Mouse (Mus musculus): ENCODE measurements around the gene Ddx20.

Ddx20 gene

DNA sequence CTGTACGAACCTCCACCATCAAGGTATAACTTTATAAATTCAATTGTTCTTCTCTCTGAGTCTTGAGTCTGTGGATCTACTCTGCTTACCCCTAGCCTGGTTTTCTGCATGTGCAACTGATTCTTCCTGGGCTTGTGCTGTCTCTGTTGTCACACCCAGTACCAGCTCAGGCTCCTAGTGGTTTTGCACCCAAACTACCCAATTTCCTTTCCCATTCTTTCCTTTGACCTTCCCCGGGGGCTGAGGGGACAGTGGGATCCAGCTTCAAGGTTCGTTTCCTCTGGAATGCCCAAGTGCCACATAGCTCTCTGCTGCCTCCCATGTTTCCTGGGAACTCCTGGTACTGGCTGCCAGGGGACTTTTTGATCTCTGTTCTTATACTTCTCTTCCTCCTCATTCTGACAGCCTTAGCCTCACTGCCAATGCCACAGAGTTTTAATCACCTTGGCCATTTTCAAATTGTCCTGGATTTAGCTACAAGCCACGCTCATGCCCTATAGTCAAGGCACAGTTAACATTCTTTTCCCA is 20.3 kb downstream of the Ddx20 start:
- DNase-seq (ENCODE audit: low read depth): no peak

DNA sequence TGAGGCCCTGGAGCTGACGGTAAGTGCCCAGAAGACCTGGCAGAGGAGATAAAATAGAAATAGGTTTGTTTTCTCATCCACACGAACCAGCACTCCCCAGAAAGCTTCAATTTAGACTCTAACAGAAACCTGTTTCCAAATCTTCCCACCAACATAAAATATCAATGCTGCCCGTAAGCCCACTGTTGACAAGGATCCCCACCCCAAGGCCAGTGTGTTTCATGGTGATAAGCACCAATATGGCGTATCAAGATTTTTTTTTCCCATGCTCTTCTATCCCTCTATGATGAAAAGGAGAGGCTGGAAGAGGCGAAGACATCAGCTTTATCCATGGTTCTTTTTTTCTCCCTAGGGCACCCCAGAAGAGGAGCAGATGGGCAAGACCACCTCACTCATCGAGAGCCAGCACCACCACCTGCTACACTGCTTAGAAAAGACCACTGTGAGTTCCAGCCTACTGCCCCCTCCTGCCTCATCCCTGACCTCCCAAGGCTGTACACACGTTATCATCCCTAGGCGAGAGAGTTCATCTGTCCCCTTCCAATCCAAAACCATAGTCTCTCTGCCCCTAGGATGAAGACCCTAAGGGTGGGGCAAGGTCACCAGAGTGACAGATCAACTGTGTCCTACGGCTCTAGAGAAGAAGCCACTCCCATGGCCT is 22.1 kb downstream of the Ddx20 start:
- DNase-seq (ENCODE audit: low read depth): no peak

DNA sequence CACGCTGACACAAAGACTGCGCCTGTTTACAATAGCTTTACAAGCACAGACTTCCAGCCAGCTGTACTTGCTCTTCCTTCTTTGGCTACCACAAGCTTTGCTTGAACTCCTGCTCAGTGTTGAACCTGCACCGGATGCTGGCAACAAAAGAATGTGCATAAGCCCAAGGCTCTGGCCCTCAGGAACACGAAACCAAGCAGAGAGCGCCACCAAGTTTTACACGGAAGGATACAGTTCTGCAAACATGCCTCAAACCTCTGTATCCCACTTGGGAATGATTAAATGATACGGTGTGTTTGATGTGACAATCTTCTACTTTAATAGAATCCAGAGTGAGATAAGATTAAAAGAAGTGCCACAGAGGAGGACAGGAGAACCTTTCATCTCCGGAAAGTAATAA is 24.3 kb downstream of the Ddx20 start:
- no peak for DNase-seq (ENCODE audit: low read depth)

GRCm38 (mm10) chr3:105660530-105660929 is 26.8 kb downstream of the Ddx20 start:
- DNase-seq (ENCODE audit: low read depth): no peak

- no peak for DNase-seq (ENCODE audit: low read depth)
These were observed 32.3 kb downstream of the Ddx20 start for GRCm38 (mm10) chr3:105655031-105655585.

GRCm38 (mm10) chr3:105653544-105654380 is 33.6 kb downstream of the Ddx20 start:
- peak; percentile 19 for DNase-seq (ENCODE audit: low read depth)

GRCm38 (mm10) chr3:105648889-105649567 is 38.3 kb downstream of the Ddx20 start:
- DNase-seq (ENCODE audit: low read depth): no peak

DNA sequence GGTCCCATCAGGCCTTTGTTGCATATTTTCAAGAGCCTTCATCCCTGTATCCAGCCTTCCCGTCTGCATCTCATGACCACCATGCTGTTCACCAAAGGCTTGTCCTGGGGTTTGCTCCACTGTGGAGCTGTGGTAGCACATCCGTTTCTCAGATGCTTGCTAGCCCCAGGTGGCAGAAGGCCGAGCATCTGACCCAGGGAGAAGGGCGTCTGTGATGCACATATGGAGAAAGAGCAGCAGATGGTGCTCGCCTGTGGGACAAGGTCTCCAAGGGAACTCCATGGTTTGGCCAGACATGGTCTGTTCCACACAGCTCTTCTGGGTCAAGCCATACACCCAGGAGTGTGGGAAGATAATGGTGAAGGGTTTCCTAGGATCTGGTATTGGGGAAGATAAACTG is 43.8 kb downstream of the Ddx20 start:
- no peak for DNase-seq (ENCODE audit: low read depth)

DNA sequence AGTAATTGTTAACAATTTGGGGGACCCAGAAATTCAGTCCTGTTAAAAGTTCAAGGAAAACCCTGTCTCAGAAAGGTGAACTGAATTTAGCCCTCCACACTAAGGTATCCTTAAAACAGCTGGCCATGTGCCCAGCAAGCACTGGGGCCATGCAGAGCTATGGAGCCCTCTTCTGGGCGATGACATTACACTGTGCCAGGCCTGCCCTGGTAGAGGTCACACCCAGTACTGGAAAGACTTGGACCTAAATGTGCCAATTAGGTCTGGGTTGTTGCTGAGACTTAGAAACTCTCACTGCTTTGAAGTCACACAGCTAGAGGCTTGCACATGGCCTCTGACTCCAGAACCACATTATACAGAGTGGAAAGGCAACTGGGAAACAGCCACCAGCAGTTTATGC is 45.2 kb downstream of the Ddx20 start:
- DNase-seq (ENCODE audit: low read depth): no peak

DNA sequence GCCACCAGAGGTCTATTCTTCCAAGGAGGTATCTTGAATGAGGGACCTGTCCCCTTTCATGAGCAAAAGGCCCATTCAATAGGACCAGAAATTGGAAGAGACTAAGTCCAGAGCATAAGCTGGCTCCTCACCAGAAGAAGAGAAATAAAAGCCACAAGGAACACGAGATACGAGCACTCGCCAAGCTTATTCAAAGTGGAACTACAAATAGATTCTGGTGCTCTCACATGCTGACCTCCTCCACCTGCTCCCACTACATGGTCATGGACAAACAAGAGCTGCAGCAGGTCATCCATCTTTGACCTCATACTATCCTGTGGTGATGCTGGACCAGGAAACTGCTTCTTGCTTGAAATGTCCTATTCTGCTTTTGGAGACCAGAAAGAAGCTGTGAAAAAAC is 54.4 kb downstream of the Ddx20 start:
- no peak for DNase-seq (ENCODE audit: low read depth)

DNA sequence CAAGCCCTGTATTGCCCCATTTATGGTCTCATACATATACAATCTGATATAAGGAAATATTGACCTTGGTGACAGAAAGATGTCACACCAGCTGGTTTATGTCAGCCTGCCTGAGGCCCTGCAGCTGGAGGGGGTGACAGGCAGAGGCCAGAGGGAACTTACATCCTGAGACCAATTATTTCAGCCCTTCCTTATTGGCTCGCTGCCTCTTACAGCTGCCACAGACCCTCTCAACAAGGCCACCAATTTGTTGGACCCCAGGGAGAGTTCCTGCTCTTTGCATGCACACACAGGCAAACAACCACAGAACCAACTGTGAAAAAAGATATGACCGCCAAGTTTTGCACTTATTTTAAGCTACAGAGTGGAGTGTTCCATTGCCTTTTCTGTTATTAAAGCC is 55.1 kb downstream of the Ddx20 start:
- DNase-seq (ENCODE audit: low read depth): no peak

Data from fibroblast of lung, adult 2 months (primary cell).